Mouse (Mus musculus) frontal cortex, postnatal 14 days (tissue): ENCODE measurements at regions not wholly inside any gene's neighbourhood (a gene's known extent, or its start where the extent isn't known, plus 50 kb on each side); places are given as distances from the start of the nearest gene placed in this dataset.

Experiments
- DNase-seq, 2 experiments: peaks; one replicate each; pipeline ENCODE4 v3.0.0; 2022; ENCODE audit warnings: low spot score in 2 of 2

GRCm38 (mm10) chr1:42755958-42756357 lies 60.4 kb downstream of the Pou3f3 start:
- no peak for DNase-seq

- DNase-seq: no peak
Observed at GRCm38 (mm10) chr1:42756497-42756896, 60.9 kb downstream of the Pou3f3 start.

- DNase-seq: no peak
Observed at GRCm38 (mm10) chr1:42763447-42763846, 67.9 kb downstream of the Pou3f3 start.

- no peak for DNase-seq
Observed at GRCm38 (mm10) chr1:42764048-42764447, 68.5 kb downstream of the Pou3f3 start.

GRCm38 (mm10) chr1:42770085-42770484 lies 74.5 kb downstream of the Pou3f3 start:
- no peak for DNase-seq

GRCm38 (mm10) chr1:42772000-42772399 lies 76.4 kb downstream of the Pou3f3 start:
- DNase-seq: no peak

GRCm38 (mm10) chr1:42773851-42774464 lies 77.1 kb upstream of the Mrps9 start:
- DNase-seq: no peak

GRCm38 (mm10) chr1:42774971-42775892 lies 75.8 kb upstream of the Mrps9 start:
- DNase-seq: no peak

- no peak for DNase-seq
Observed at GRCm38 (mm10) chr1:42775893-42776287, 75.1 kb upstream of the Mrps9 start.

GRCm38 (mm10) chr1:42777416-42777815 lies 73.6 kb upstream of the Mrps9 start:
- DNase-seq: no peak

- peak in 1 of 2 experiments; percentile 37 for DNase-seq
Observed at GRCm38 (mm10) chr1:42779761-42780160, 71.3 kb upstream of the Mrps9 start.

- DNase-seq: no peak
Observed at GRCm38 (mm10) chr1:42780266-42780665, 70.8 kb upstream of the Mrps9 start.

GRCm38 (mm10) chr1:42781533-42781932 lies 69.5 kb upstream of the Mrps9 start:
- no peak for DNase-seq

- no peak for DNase-seq
Observed at GRCm38 (mm10) chr1:42783072-42783672, 67.9 kb upstream of the Mrps9 start.

GRCm38 (mm10) chr1:42787240-42787639 lies 63.8 kb upstream of the Mrps9 start:
- no peak for DNase-seq

- no peak for DNase-seq
Observed at GRCm38 (mm10) chr1:42788413-42788812, 62.6 kb upstream of the Mrps9 start.
